Mouse (Mus musculus) forebrain, embryonic 13.5 days (tissue): ENCODE measurements around the gene Irgq. TPM values are rescaled to one million over a fixed set of nuclear protein-coding genes. Genes with fewer than 3 reads are reported as not detected.
A peak's percentile ranks its signal among the peaks of the same experiment; 100 is the strongest.

Experiments
- ATAC-seq: fragments of 200-750 bp; cut with Nextera tagmentation; 2 replicates; pipeline ENCODE4 v1.8.0; 2017
- H3K27ac ChIP-seq: fragments of 300-500 bp; sonication (generic); 2 replicates; pipeline ENCODE4 v1.5.1; 2015; ENCODE audit warnings: inconsistent platforms, mild to moderate bottlenecking, moderate library complexity
- H3K27me3 ChIP-seq: fragments of 300-500 bp; sonication (generic); 2 replicates; pipeline ENCODE4 v1.6.1; 2015; ENCODE audit warnings: mild to moderate bottlenecking, inconsistent platforms
- H3K36me3 ChIP-seq: fragments of 300-500 bp; sonication (generic); 2 replicates; pipeline ENCODE4 v1.6.1; 2015; ENCODE audit warnings: mild to moderate bottlenecking, inconsistent platforms; ENCODE audit not compliant: poor library complexity, severe bottlenecking
- H3K4me1 ChIP-seq: fragments of 300-500 bp; sonication (generic); 2 replicates; pipeline ENCODE4 v1.6.1; 2015; ENCODE audit warnings: inconsistent platforms
- H3K4me2 ChIP-seq: fragments of 300-500 bp; sonication (generic); 2 replicates; pipeline ENCODE4 v1.6.1; 2015; ENCODE audit warnings: inconsistent platforms, mild to moderate bottlenecking, moderate library complexity
- H3K4me3 ChIP-seq: fragments of 300-500 bp; sonication (generic); 2 replicates; pipeline ENCODE4 v1.5.1; 2015; ENCODE audit warnings: mild to moderate bottlenecking, inconsistent platforms
- H3K9ac ChIP-seq: fragments of 300-500 bp; sonication (generic); 2 replicates; pipeline ENCODE4 v1.6.1; 2015; ENCODE audit warnings: mild to moderate bottlenecking, inconsistent platforms
- H3K9me3 ChIP-seq: fragments of 300-500 bp; sonication (generic); replicated peaks from 2 replicates; pipeline ENCODE4 v1.6.1; 2016; ENCODE audit warnings: inconsistent platforms
- WGBS: fragments of 180-500 bp; shearing (Covaris S2); methylation state at CpG from one replicate; pipeline ENCODE4 v1.1.7; 2015; 5-methylcytosine and 5-hydroxymethylcytosine counted together
- polyA plus RNA-seq: library from polyadenylated mRNA; unstranded; fragments of >200 nt; fragmentation: Nextera tagmentation; extraction: Ambion mirVana; gene quantifications from 2 replicates; pipeline ENCODE4 v1.2.1, GENCODE M21; 2015

Irgq gene
- polyA plus RNA-seq, 1 experiment from 2014 or later: 15.1 TPM

DNA sequence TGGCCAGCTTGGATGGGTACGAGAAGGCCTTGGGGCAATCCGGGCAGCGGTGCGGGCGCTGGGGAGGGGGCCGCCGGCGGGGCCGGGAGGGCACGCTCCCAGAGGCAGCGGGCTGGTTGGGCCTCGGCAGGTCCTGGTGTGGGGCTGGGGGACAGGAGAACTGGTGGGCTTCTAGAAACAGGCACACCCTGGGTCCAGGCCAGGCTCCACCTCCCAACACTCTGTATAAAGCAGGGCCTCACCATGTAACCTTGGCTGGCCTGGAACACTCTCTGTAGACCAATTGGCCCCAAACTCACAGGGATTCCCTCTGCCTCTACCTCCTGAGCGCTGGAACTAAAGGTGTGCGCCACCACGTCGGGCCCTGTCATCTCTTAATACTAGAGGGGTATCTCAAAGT, 55.5 kb downstream of the Irgq start:
- Histone ChIP-seq H3K4me3 (no peak overlapping the region), H3K9me3 (no peaks in the 10 kb centered on the region), H3K36me3 (no peaks in the 10 kb centered on the region), H3K27me3 (peaks cover 28% of the 10 kb centered on the region), H3K27ac (no peak overlapping the region), H3K4me1 (peaks cover 11% of the 10 kb centered on the region; the same call in 1 of the 2 replicates), H3K4me2 (no peak overlapping the region), H3K9ac (no peak overlapping the region)
- no peak for ATAC-seq
- WGBS: 44% methylated on average over 16 of the region's 16 CpGs

DNA sequence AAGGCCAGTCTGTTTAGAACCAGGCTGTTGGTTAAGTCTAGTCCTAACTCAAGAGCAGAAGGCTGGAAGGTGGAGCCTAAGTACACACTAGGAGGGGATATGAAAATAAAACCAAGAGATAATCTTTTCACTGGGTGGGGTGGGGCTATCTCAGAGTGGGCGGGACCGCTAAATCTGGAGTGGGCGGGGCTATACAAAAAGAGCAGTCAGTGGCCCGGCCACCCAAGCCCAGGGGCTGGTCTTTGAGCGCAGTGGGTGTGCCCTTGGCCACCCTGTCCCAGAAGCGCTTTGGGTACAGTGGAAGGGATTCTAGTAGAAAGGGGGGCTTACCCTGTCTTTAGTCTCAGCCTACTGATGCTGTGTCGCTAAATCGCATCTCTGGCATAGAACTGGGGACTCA, 56.3 kb downstream of the Irgq start:
- WGBS: 13% methylated on average over 8 of the region's 8 CpGs
- H3K9ac ChIP-seq: peak overlapping the region; percentile 78
- peak; percentile 66 for ATAC-seq
- H3K4me2 ChIP-seq: peak overlapping the region; percentile 65
- peaks cover 28% of the 10 kb centered on the region for H3K27me3 ChIP-seq
- peaks cover 11% of the 10 kb centered on the region; the same call in 1 of the 2 replicates for H3K4me1 ChIP-seq
- no peaks in the 10 kb centered on the region for H3K36me3 ChIP-seq
- H3K9me3 ChIP-seq: no peaks in the 10 kb centered on the region
- peak overlapping the region; percentile 47 for H3K4me3 ChIP-seq
- no peak overlapping the region for H3K27ac ChIP-seq

DNA sequence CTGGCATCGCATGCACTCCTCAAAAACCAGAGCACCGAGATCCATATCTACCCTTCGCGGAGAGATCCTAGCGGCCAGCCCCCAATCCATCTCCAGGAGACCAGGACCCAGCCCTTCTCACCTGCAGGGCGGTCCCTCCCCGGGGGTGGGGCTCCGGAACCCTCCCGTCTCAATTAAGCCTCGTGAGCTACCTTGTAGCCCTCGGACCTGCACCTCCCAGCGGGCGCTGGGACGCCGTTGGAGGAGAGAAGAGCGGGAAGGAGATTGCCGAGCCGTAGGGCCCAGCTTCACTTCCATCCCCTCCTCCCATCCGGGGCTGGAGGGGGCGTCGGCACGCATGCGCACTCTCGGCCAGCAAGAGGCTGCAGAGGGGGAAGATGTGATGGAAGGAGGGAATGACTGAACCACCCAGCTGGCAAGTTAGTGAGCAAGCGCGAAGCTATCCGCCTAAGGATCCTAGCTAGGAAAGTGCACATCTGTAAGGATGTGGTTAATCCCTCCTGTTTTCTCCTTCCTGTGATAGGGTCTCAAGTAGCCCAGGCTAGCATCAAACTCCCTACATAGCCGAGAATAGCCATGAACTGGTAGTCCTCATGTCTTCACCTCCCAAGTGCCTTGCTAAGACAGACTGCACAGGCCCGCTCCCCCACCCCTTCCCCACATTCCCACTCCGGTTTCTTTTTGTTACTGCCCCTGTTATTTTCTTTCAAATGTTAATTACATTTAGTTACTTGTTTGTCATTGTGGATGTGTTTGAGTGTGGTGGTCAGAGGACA, 57.0 kb downstream of the Irgq start, which contains the start of the genes Ethe1 and Zfp575:
Ethe1 (plus strand) TSS at position 214 of the 776 bp plus-strand sequence.
Zfp575 (minus strand) TSS at position 312 of the 776 bp plus-strand sequence.
- Histone ChIP-seq H3K4me1 (peaks cover 14% of the 10 kb centered on the region; the same call in 1 of the 2 replicates), H3K9ac (peak within 1 kb of the TSS; percentile 78), H3K27ac (no peak within 1 kb of the TSS), H3K4me3 (peak within 1 kb of the TSS; percentile 47), H3K36me3 (no peaks in the 10 kb centered on the region), H3K9me3 (no peaks in the 10 kb centered on the region), H3K27me3 (peaks cover 28% of the 10 kb centered on the region), H3K4me2 (peak within 1 kb of the TSS; percentile 65)
- WGBS: 5% methylated on average over 30 of the region's 30 CpGs
- peak; percentile 79 for ATAC-seq

Other genes starting within 250 kb of the Irgq start
- gene Zfp61, start 229.5 kb upstream of the Irgq start, polyA plus RNA-seq: 44.0 and 46.2 TPM in 2 replicates
- gene Zfp94, start 214.0 kb upstream of the Irgq start, polyA plus RNA-seq: 20.1 and 20.9 TPM in 2 replicates
- not detected in 2 replicates for gene Tescl, start 196.8 kb upstream of the Irgq start, polyA plus RNA-seq
- not detected in 2 replicates for gene Lypd5, start 181.5 kb upstream of the Irgq start, polyA plus RNA-seq
- gene Kcnn4, start 160.4 kb upstream of the Irgq start, polyA plus RNA-seq: 0.40 and 0.44 TPM in 2 replicates
- 25.7 and 30.4 TPM in 2 replicates for gene Smg9, start 131.1 kb upstream of the Irgq start, polyA plus RNA-seq
- gene Irgc1, start 78.4 kb upstream of the Irgq start, polyA plus RNA-seq: 0.15 TPM in 1 of 2 replicates, not detected in the other
- 1.3 TPM in 2 replicates for gene Plaur, start 68.2 kb upstream of the Irgq start, polyA plus RNA-seq
- 45.8 and 47.0 TPM in 2 replicates for gene Cadm4, start 48.7 kb upstream of the Irgq start, polyA plus RNA-seq
- gene Zfp428, start 23.7 kb upstream of the Irgq start, polyA plus RNA-seq: 214 and 220 TPM in 2 replicates
- gene AC161166.1, start 18.2 kb upstream of the Irgq start, polyA plus RNA-seq: 0.97 and 1.1 TPM in 2 replicates
- not detected in 2 replicates for gene Pinlyp, start 15.4 kb downstream of the Irgq start, polyA plus RNA-seq
- 89.6 and 99.1 TPM in 2 replicates for gene Xrcc1, start 15.6 kb downstream of the Irgq start, polyA plus RNA-seq
- 16.8 and 16.9 TPM in 2 replicates for gene Ethe1, start 56.9 kb downstream of the Irgq start, polyA plus RNA-seq
- gene Zfp575, start 57.0 kb downstream of the Irgq start, polyA plus RNA-seq: 4.7 and 5.1 TPM in 2 replicates
- gene Phldb3, start 80.1 kb downstream of the Irgq start, polyA plus RNA-seq: not detected in 2 replicates
- 0.14 TPM in 1 of 2 replicates, not detected in the other for gene Lypd3, start 105.9 kb downstream of the Irgq start, polyA plus RNA-seq
- gene Tex101, start 146.0 kb downstream of the Irgq start, polyA plus RNA-seq: not detected in 2 replicates
- not detected in 2 replicates for gene BC049730, start 178.6 kb downstream of the Irgq start, polyA plus RNA-seq
- not detected in 2 replicates for gene Gm4763, start 196.2 kb downstream of the Irgq start, polyA plus RNA-seq
- gene Cd177, start 229.6 kb downstream of the Irgq start, polyA plus RNA-seq: 0.05 and 0.10 TPM in 2 replicates
- gene Ceacam10, start 246.5 kb downstream of the Irgq start, polyA plus RNA-seq: not detected in 2 replicates